Mouse (Mus musculus) liver, postnatal 0 days (tissue): ENCODE data around the gene Lama5. TPM values are rescaled to one million over a fixed set of nuclear protein-coding genes. Genes with fewer than 3 reads are reported as not detected.

Experiments used
- ATAC-seq: fragments of 200-750 bp; cut with Nextera tagmentation; 2 replicates; pipeline ENCODE4 v1.8.0; 2017; ENCODE audit warnings: mild to moderate bottlenecking, moderate library complexity
- DNase-seq: peaks from one replicate; pipeline ENCODE4 v3.0.0-alpha.2; 2016
- H3K27ac ChIP-seq: fragments of 300-500 bp; sonication (generic); 2 replicates; pipeline ENCODE4 v1.5.1; 2014; ENCODE audit warnings: antibody characterized with exemption, moderate library complexity, mild to moderate bottlenecking, low read depth
- H3K27me3 ChIP-seq: fragments of 300-500 bp; sonication (generic); 2 replicates; pipeline ENCODE4 v1.6.1; 2014; ENCODE audit warnings: low read length, control low read depth, mixed read lengths; ENCODE audit not compliant: insufficient read depth
- H3K36me3 ChIP-seq: fragments of 300-500 bp; sonication (generic); replicated peaks from 2 replicates; pipeline ENCODE4 v1.6.1; 2014; ENCODE audit warnings: mild to moderate bottlenecking, control low read depth, low read length, moderate library complexity, mixed read lengths; ENCODE audit not compliant: insufficient read depth
- H3K4me1 ChIP-seq: fragments of 300-500 bp; sonication (generic); 2 replicates; pipeline ENCODE4 v1.6.1; 2014; ENCODE audit warnings: antibody characterized with exemption, mild to moderate bottlenecking, control low read depth; ENCODE audit not compliant: insufficient read depth
- H3K4me2 ChIP-seq: fragments of 300-500 bp; sonication (generic); 2 replicates; pipeline ENCODE4 v1.6.1; 2014; ENCODE audit warnings: low read depth, mild to moderate bottlenecking, low read length, moderate library complexity, mixed read lengths
- H3K4me3 ChIP-seq: fragments of 300-500 bp; sonication (generic); 2 replicates; pipeline ENCODE4 v1.5.1; 2014; ENCODE audit warnings: low read depth, low read length
- H3K9ac ChIP-seq: fragments of 300-500 bp; sonication (generic); replicated peaks from 2 replicates; pipeline ENCODE4 v1.6.1; 2014; ENCODE audit warnings: mild to moderate bottlenecking, moderate library complexity
- H3K9me3 ChIP-seq: fragments of 300-500 bp; sonication (generic); 2 replicates; pipeline ENCODE4 v1.6.1; 2016; ENCODE audit warnings: mild to moderate bottlenecking, control low read depth, low read length, mixed read lengths
- CTCF ChIP-seq: sonication (generic); IDR thresholded peaks from 2 replicates; pipeline ENCODE4 v1.5.1; 2016; ENCODE audit warnings: antibody characterized with exemption, low read depth
- EP300 ChIP-seq: IDR thresholded peaks from 2 replicates; pipeline ENCODE4 v1.6.1; 2016; ENCODE audit warnings: antibody characterized with exemption, low read depth, mild to moderate bottlenecking
- WGBS: fragments of 180-500 bp; shearing (Covaris S2); extraction: QIAGEN DNeasy Blood & Tissue Kit; methylation state at CpG from one replicate; pipeline ENCODE4 v1.1.7; 2014; ENCODE audit not compliant: insufficient replicate concordance; 5-methylcytosine and 5-hydroxymethylcytosine counted together
- polyA plus RNA-seq: library from polyadenylated mRNA; unstranded; fragments of >200 nt; fragmentation: Nextera tagmentation; extraction: Ambion mirVana; gene quantifications from 2 replicates; pipeline ENCODE4 v1.2.1, GENCODE M21; 2015

Lama5 gene
- polyA plus RNA-seq, 1 experiment from 2014 or later = 2.2 TPM

- H3K27me3 ChIP-seq = no peaks in the 10 kb centered on the region
- TF ChIP-seq CTCF = peak; percentile 71
- no peak for TF ChIP-seq EP300
- H3K4me2 ChIP-seq = no peak overlapping the region
- no peaks in the 10 kb centered on the region for H3K4me1 ChIP-seq
- WGBS = 72% methylated on average over 7 of the region's 7 CpGs
- H3K4me3 ChIP-seq = no peak overlapping the region
- H3K27ac ChIP-seq = no peak overlapping the region
- no peak overlapping the region for H3K9ac ChIP-seq
- H3K36me3 ChIP-seq = no peaks in the 10 kb centered on the region
- ATAC-seq = peak; percentile 57
- DNase-seq = peak; percentile 64
- no peaks in the 10 kb centered on the region for H3K9me3 ChIP-seq
These were observed 17.8 kb downstream of the Lama5 start for GRCm38 (mm10) chr2:180207840-180208239.

- no peaks in the 10 kb centered on the region for H3K36me3 ChIP-seq
- H3K4me3 ChIP-seq = no peak overlapping the region
- ATAC-seq (no peak), DNase-seq (no peak)
- no peak for TF ChIP-seq CTCF
- no peak for TF ChIP-seq EP300
- WGBS = 78% methylated on average over 2 of the region's 2 CpGs
- H3K27me3 ChIP-seq = no peaks in the 10 kb centered on the region
- H3K27ac ChIP-seq = no peak overlapping the region
- H3K4me2 ChIP-seq = no peak overlapping the region
- H3K4me1 ChIP-seq = no peaks in the 10 kb centered on the region
- H3K9me3 ChIP-seq = no peaks in the 10 kb centered on the region
- no peak overlapping the region for H3K9ac ChIP-seq
These were observed 19.7 kb downstream of the Lama5 start for GRCm38 (mm10) chr2:180205956-180206280.

GRCm38 (mm10) chr2:180205083-180205955 is 20.3 kb downstream of the Lama5 start:
- no peak overlapping the region for H3K4me3 ChIP-seq
- WGBS = 86% methylated on average over 12 of the region's 12 CpGs
- H3K4me2 ChIP-seq = no peak overlapping the region
- H3K9me3 ChIP-seq = no peaks in the 10 kb centered on the region
- no peak overlapping the region for H3K9ac ChIP-seq
- no peaks in the 10 kb centered on the region for H3K36me3 ChIP-seq
- no peaks in the 10 kb centered on the region for H3K27me3 ChIP-seq
- DNase-seq (no peak), ATAC-seq (no peak)
- no peaks in the 10 kb centered on the region for H3K4me1 ChIP-seq
- H3K27ac ChIP-seq = no peak overlapping the region
- TF ChIP-seq EP300 = no peak
- no peak for TF ChIP-seq CTCF

- no peak overlapping the region for H3K27ac ChIP-seq
- H3K4me2 ChIP-seq = no peak overlapping the region
- H3K4me3 ChIP-seq = no peak overlapping the region
- DNase-seq = no peak
- no peaks in the 10 kb centered on the region for H3K4me1 ChIP-seq
- H3K27me3 ChIP-seq = no peaks in the 10 kb centered on the region
- no peaks in the 10 kb centered on the region for H3K9me3 ChIP-seq
- H3K9ac ChIP-seq = no peak overlapping the region
- H3K36me3 ChIP-seq = no peaks in the 10 kb centered on the region
- ATAC-seq = no peak
- TF ChIP-seq EP300 (no peak), CTCF (no peak)
- WGBS = 83% methylated on average over 9 of the region's 9 CpGs
These were observed 21.2 kb downstream of the Lama5 start for GRCm38 (mm10) chr2:180204501-180204900.

GRCm38 (mm10) chr2:180202805-180203204 is 22.9 kb downstream of the Lama5 start:
- Histone ChIP-seq H3K4me1 (no peaks in the 10 kb centered on the region), H3K4me3 (no peak overlapping the region), H3K9ac (no peak overlapping the region), H3K27me3 (no peaks in the 10 kb centered on the region), H3K27ac (no peak overlapping the region), H3K4me2 (no peak overlapping the region), H3K9me3 (no peaks in the 10 kb centered on the region), H3K36me3 (no peaks in the 10 kb centered on the region)
- DNase-seq (no peak), ATAC-seq (0 out of 2 replicates have a peak, but pooled peaks have one; percentile 12)
- TF ChIP-seq CTCF = no peak
- TF ChIP-seq EP300 = no peak
- WGBS = 51% methylated on average over 10 of the region's 10 CpGs

GRCm38 (mm10) chr2:180202263-180202662 is 23.4 kb downstream of the Lama5 start:
- H3K9me3 ChIP-seq = no peaks in the 10 kb centered on the region
- WGBS = 86% methylated on average over 14 of the region's 14 CpGs
- no peak overlapping the region for H3K4me2 ChIP-seq
- no peak overlapping the region for H3K27ac ChIP-seq
- TF ChIP-seq EP300 = no peak
- no peak for TF ChIP-seq CTCF
- no peaks in the 10 kb centered on the region for H3K36me3 ChIP-seq
- H3K9ac ChIP-seq = no peak overlapping the region
- no peaks in the 10 kb centered on the region for H3K27me3 ChIP-seq
- H3K4me1 ChIP-seq = no peaks in the 10 kb centered on the region
- ATAC-seq = no peak
- DNase-seq = no peak
- H3K4me3 ChIP-seq = no peak overlapping the region
